Mouse (Mus musculus): Measurements from ENCODE around the gene Tmed11.
"Not testable (repeated sequence)": the region's sequence is repeated elsewhere in the genome, so short reads cannot be mapped to it uniquely, and the experiment has no call there.

Gene Tmed11

DNA sequence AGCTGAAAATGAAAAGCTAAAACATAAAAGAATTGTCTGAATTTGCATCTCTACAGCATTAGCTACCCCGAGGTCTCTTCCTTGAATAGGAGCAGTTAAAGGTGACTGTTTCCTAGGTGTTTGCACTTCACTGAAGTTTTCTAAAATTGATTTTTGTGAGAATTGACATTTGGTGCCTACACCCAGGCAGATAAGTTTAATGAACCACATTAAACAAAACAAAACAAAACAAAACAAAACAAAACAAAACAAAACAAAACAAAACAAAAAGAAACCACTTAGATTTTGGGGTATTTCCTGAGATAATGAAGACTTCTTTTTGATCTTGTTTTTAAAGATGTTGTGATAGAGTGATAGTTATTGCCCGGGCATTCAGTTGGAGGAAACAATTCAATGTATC is at the start of gene Tmed11:
Gene Tmed11, minus strand, starts transcription at position 101 of the 400 bp plus-strand sequence.
- DNase-seq (ENCODE audit: low read depth, low spot score), result not testable (repeated sequence)

DNA sequence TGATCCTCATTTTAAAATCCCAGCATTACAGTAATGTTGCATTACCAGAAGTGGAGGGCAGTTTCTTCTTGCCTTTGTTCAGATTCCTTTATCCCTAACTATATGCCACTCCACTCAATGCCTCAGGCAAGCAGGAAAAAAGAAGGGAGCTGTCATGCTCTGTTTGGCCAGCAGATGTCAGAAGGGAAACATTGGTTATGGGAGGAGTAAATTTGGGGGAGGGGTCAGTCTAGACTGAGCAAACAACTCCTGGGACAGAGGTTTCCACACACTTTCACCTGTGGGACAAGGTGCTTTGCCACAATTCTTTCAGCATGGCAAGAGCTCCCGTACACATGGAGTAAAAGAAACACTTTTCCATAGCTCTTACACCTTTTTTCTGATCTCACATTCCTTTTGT is 41.0 kb upstream of the Tmed11 start:
- no peak for DNase-seq (ENCODE audit: low read depth, low spot score)

DNA sequence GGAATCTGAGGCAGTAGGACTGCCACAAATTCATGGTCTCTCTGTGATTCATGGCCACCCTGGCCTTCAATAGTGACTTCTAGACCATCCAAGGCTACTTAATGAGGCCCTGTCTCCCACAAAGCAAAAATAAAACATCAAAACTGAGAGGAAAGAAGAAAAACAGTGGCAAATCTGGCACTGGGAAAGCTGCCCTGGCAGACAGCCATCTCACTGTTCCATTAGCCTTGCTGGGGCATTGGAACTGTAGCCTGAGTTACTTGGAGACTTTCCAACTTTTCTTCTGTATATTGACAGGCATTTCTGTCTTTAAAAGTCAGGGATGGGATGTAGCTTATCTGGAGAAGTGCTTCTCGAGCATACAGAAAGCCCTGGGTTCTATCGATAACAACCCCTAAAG is 28.1 kb upstream of the Tmed11 start:
- DNase-seq (ENCODE audit: low read depth, low spot score), result no peak

DNA sequence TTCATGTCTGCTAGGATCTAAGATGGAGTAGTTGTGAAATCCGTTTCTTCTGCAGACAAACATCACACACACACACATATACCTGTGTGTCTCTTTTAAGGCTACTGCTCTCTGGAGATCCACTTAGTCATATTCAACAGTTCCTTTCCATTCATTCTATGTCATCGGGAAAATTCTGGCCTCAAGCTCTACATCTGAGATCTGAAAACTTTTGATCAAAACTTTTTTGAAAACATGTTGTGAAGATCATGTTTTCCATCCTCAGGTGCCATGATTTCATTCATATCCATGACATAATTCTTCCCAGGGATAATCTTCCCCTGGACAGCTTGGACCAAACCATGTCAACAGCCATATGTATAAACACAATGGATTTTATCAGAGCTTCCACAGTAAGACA is 13.6 kb upstream of the Tmed11 start, which contains the start of gene Vmn2r8:
Gene Vmn2r8, minus strand, starts transcription at position 101 of the 400 bp plus-strand sequence.
- DNase-seq (ENCODE audit: low read depth, low spot score), result not testable (repeated sequence)

DNA sequence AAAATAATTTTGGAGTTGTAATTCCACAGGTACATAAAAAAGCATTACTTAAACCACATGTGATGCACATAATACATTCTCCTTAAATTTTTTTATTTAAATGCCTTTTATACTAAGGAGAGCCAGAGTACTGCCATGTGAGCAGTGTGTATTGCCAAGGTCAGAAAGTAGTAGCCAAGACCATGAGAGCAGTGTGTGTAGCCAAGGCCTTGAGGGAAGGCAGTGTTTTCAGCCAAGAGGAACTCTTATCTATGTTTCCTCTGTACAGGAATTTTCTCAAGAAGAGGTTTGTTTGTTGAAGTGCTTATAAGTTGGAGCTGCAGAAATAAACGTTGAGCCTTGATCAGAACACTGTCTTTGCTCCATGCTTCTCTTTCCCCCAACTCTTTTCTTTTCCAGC is 8.5 kb upstream of the Tmed11 start:
- no peak for DNase-seq (ENCODE audit: low read depth, low spot score)

DNA sequence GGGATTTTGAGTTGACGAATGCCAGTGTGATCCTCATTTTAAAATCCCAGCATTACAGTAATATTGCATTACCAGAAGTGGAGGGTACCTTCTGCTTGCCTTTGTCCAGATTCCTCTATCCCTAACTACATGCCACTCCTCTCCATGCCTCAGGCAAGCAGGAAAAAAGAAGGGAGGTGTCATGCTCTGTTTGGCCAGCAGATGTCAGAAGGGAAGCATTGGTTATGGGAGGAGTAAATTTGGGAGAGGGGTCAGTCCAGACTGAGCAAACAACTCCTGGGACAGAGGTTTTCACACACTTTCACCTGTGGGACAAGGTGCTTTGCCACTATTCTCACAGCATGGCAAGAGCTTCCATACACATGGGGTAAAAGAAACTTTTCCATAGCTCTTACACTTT is 4.8 kb downstream of the Tmed11 start:
- not testable (repeated sequence) for DNase-seq (ENCODE audit: low read depth, low spot score)

DNA sequence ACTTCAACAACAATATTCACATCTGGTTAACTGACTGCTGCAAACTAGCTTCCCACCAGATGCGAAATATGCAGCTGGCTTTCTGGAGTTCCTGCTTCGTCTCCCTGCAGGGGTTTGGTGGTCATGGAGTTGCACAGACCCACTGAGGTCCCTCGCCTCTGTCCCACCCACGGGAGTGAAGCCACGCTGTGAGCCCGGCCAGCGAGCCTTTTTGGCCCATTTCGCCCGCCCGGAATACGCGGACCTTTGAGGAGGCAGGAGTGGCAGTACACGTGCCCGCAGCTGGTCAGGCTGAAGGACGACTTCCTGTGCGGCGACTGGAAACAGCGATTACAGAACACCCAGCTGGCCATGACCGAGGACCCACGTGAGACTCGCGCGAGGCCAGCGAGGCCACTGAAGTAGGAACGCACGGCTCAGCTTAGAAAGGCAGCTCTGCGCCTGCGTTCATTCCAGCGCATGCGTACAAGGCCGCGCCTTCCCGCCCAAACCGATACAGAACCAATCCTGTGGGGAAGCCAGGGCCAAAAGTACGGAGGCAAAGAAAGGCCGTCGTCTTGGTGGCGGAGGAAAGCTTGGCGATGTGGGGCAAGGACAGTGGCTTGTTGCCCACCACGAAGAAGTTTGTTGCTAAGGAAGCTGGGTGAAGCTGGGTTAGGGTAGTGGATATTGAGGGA is 20.4 kb downstream of the Tmed11 start, which contains the start of gene Rnf212:
Gene Rnf212, minus strand, starts transcription at position 353 of the 677 bp plus-strand sequence.
- DNase-seq (ENCODE audit: low read depth, low spot score), result no peak

DNA sequence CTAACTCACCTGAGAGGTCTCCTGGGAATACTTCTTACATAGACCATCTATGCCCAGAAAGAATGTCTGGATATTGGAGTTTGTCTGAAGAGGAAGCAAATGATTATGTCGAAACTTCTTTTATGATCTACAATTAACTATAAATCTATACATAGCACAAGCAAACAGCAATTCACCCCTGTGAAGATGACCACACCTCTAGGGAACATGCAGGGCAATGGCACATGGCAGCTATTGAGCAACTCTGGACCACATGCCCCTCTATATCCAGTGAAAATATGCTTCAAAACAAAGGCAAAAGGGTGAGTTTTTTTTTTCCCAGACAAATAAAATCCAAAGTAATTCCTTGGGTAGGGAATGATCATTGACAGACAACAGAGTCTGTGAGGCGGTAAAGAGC is 35.2 kb downstream of the Tmed11 start:
- no peak for DNase-seq (ENCODE audit: low read depth, low spot score)

DNA sequence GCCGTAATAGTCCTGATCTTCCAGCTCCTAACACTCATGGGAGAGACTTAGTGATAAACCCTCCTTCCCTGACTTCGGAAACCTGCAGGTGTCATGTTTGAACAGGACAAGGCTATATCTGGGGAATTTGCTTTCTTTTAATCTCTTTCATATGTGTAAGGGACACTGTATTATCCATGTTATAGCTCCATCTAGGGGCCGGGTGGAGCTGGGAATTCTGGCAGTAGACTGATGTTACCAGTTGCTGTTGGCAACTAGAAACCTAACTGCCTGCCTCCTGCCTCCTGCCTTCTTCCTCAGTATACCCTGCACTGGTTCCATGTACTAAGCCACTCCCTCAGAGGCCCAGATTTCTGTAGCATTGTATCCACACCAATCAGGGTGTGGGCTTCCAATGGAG is 36.8 kb downstream of the Tmed11 start:
- DNase-seq (ENCODE audit: low read depth, low spot score), result no peak

DNA sequence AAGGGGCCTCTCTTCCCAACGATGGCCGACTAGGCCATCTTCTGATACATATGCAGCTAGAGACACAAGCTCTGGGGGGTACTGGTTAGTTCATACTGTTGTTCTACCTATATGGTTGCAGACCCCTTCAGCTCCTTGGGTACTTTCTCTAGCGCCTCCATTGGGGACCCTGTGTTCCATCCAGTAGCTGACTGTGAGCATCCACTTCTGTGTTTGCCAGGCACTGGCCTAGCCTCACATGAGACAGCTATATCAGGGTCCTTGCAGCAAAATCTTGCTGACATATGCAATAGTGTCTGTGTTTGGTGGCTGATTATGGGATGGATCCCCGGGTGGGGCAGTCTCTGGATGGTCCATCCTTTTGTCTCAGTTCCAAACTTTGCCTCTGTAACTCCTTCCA is 43.9 kb downstream of the Tmed11 start:
- not testable (repeated sequence) for DNase-seq (ENCODE audit: low read depth, low spot score)

DNA sequence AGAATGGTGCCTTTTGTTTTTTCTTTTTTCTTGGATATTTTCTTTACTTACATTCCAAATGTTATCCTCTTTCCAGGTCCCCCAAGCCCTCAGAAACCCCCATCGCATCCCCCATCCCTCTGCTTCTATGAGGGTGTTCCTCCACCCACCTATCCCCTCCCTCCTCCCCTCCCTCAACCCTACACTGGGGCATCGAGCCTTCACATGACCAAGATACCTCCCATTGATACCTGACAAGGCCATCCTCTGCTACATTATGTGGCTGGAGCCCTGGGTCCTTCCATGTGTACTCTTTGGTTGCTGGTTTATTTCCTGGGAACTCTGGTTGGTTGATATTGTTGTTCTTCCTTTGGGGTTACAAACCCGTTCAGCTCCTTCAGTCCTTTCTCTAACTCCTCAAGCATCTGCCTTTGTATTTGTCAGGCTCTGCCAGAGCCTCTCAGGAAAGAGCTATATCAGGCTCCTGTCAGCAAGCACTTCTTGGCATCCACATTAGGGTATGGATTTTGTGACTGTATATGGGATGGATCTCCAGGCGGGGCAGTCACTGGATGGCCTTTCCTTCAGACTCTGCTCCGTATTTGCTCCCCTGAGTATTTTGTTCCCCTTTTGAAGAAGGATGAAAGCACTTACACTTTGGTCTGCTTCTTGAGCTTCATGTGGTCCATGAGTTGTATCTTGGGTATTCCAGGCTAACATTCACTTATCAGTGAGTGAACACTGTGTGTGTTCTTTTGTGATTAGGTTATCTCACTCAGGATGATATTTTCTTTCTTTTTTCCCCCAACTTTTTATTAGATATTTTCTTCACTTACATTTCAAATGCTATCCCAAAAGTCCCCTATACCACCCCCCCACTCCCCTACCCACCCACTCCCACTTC is 44.6 kb downstream of the Tmed11 start:
- no peak for DNase-seq (ENCODE audit: low read depth, low spot score)

DNA sequence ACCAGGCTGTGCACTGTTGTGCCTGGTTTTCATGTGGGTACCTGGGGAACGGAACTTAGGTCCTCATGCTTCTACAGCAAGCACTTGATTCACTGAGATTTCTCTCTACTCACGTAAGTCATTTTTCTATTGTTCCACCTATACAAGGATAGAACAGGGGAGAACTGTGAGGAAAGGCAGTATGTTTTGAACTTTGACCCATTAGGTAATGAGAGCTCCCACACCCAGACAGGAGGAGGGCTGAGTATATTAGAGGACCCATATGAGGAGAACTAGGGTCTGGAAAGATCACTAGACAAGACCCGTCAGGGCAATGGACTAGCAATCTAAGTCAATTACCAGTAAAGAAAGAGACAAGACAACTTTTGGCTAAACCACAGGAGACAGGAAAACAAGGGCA is 50.5 kb downstream of the Tmed11 start:
- no peak for DNase-seq (ENCODE audit: low read depth, low spot score)

DNA sequence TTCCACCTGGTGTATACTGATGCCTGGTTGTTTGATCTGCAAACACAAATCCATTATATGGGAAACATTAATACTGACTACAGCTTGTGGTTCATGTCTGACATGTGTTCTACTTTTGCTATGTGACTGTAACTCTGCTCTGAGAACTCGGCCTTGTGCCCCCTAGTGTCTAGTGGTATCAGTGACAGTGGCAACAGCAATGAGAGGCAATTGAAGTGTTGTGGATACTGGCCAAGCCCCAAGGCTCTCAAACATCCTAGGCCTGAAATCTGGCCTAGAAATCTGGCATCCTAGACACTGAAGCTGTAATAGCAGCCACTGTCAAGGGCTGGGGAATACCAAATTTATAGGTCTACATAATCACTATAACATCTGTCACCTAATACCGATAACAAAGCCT is 51.3 kb downstream of the Tmed11 start:
- no peak for DNase-seq (ENCODE audit: low read depth, low spot score)

DNA sequence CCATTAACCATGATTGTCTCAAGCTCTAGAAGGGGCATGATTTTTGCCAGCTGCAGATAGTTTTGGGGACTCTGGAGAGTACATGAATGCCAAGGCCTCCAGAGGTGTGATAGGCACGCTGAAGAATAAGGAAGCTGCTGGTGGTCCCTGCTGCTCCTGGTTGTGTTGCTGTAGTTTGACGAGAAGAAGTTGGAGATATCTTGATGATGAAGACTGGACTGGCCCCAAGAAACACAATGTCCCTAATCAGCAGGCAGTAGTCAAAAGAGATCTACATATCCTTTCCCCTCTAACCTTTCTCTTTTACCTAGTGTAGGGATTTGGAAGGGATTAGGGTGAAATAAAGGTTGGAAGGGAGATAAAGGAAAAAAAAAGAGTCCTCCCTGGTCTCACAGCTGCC is 52.6 kb downstream of the Tmed11 start:
- DNase-seq (ENCODE audit: low read depth, low spot score), result no peak

DNA sequence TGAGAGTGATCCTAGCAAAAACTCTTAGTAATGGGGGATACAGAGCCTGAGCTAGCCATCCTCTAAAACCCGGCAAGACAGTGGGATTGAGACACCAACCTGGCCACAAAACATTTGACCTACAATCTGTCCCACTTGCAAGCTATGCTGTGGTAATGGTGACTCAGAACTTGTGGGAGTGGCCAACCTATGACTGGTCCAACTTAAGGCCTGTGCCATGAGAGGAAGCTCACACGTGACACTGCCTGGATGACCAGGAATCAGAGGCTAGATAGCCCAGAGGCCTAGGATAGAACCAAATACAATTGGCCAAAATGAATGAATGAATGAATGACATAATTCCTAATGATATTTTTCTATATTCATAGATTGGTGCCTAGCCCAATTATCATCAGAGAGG is 53.3 kb downstream of the Tmed11 start:
- no peak for DNase-seq (ENCODE audit: low read depth, low spot score)

DNA sequence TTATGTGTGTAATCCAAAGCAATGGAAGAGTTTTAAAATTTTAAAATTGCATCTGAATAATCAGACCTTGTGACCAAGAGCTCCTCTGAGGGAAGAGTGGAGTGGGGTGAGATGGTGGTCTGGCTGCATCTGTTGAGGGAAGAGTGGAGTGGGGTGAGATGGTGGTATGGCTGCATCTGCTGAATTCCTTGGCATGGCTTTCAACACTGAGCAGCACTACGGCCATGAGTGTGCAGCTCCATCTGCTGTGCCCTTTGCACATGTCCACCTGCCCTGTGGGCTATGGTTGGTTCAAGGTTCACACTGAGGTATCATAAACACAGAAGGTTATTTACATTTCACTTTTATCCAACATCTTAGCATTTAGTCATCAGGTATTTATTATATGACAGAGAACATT is 67.7 kb downstream of the Tmed11 start:
- no peak for DNase-seq (ENCODE audit: low read depth, low spot score)
